ENCODE assay signal across 22 mouse cellular contexts in the genomic region with DNA sequence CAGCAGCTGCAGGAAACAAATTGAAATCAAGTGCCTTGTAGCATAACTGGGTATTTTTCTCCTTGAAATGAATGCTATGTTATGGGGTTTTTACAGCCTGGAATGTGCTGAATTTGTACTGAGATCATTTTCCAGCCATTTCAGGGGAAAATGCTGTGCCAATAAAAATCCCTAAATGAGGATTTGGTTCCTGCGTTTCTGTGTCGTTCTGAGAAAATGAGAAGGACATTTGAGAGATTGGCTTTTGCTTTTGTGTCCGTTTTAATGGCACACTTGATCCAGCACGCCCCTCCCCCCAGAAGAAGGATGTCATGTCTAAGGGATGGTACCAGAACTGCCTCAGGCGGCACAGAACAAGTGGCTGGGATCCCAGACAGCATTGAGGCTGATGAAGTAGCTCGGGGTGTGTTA. TPM values are rescaled to one million over a fixed set of nuclear protein-coding genes. Genes with fewer than 3 reads are reported as not detected.
DNase-seq lines count a peak whose midpoint lies in the region; ATAC-seq and TF ChIP-seq lines count a peak whose summit lies in the region.
"Had no signal": no experiment of that assay in that cellular context is flagged by ENCODE, and none has a peak within 500 bp of the region (broad histone marks: within the 10 kb centered on the region; RNA-seq: fewer than 3 reads in every experiment).

No protein-coding gene starts in this region.

- no peak for TF ChIP-seq CTCF in lung, adult 2 months (IDR thresholded peaks at IDR 0.05; ENCODE audit: insufficient read depth, low read length)

- H3K27me3 ChIP-seq in embryonic facial prominence, embryonic 12.5 days: no peaks in the 10 kb centered on the region
- no peaks in the 10 kb centered on the region for H3K27me3 ChIP-seq in embryonic facial prominence, embryonic 10.5 days (replicated peaks; ENCODE audit: low read depth, poor library complexity, severe bottlenecking)
- no peaks in the 10 kb centered on the region for H3K27me3 ChIP-seq in hindbrain, embryonic 14.5 days (ENCODE audit: control insufficient read depth, insufficient read depth, low read length)
- H3K27me3 ChIP-seq in hindbrain, embryonic 13.5 days: no peaks in the 10 kb centered on the region
- no peaks in the 10 kb centered on the region for H3K27me3 ChIP-seq in embryonic facial prominence, embryonic 14.5 days (replicated peaks; ENCODE audit: control insufficient read depth, insufficient read depth, low read length)
- no peaks in the 10 kb centered on the region for H3K27me3 ChIP-seq in heart, embryonic 12.5 days (replicated peaks)
- H3K27me3 ChIP-seq: CH12.LX; liver, embryonic 15.5 days had no signal

- no peak overlapping the region for H3K4me2 ChIP-seq in embryonic facial prominence, embryonic 12.5 days (replicated peaks)
- H3K4me2 ChIP-seq in hindbrain, embryonic 14.5 days (replicated peaks): no peak overlapping the region
- H3K4me2 ChIP-seq in hindbrain, embryonic 13.5 days: no peak overlapping the region
- 0 out of 2 replicates have a peak overlapping the region, but pooled peaks have one; percentile 20 for H3K4me2 ChIP-seq in embryonic facial prominence, embryonic 14.5 days (ENCODE audit: low read depth, low read length)
- no peak overlapping the region for H3K4me2 ChIP-seq in heart, embryonic 12.5 days
- H3K4me2 ChIP-seq: liver, embryonic 15.5 days; midbrain, embryonic 11.5 days had no signal

- H3K4me3 ChIP-seq in embryonic facial prominence, embryonic 12.5 days: no peak overlapping the region
- H3K4me3 ChIP-seq in embryonic facial prominence, embryonic 10.5 days: no peak overlapping the region
- H3K4me3 ChIP-seq in hindbrain, embryonic 14.5 days (replicated peaks; ENCODE audit: low read length): no peak overlapping the region
- H3K4me3 ChIP-seq in hindbrain, embryonic 13.5 days: no peak overlapping the region
- no peak overlapping the region for H3K4me3 ChIP-seq in lung, adult 2 months (replicated peaks; ENCODE audit: extremely low read depth, low read depth, low read length)
- H3K4me3 ChIP-seq in embryonic facial prominence, embryonic 14.5 days (ENCODE audit: low read depth, low read length): no peak overlapping the region
- no peak overlapping the region for H3K4me3 ChIP-seq in heart, embryonic 12.5 days
- H3K4me3 ChIP-seq: heart, adult 2 months; liver, embryonic 15.5 days; myocyte had no signal

- 0 out of 2 replicates have a peak overlapping the region, but pooled peaks have one; percentile 11 for H3K27ac ChIP-seq in embryonic facial prominence, embryonic 12.5 days
- H3K27ac ChIP-seq in embryonic facial prominence, embryonic 10.5 days (replicated peaks): no peak overlapping the region
- peak overlapping the region; percentile 14; the same call in 1 of the 2 replicates for H3K27ac ChIP-seq in hindbrain, embryonic 14.5 days
- H3K27ac ChIP-seq in hindbrain, embryonic 13.5 days: no peak overlapping the region
- H3K27ac ChIP-seq in embryonic facial prominence, embryonic 14.5 days (replicated peaks; ENCODE audit: low read depth, low read length): peak overlapping the region; percentile 78
- no peak overlapping the region for H3K27ac ChIP-seq in heart, embryonic 12.5 days (ENCODE audit: poor library complexity, severe bottlenecking)
- H3K27ac ChIP-seq: heart, adult 2 months; liver, embryonic 15.5 days had no signal

- no peak for ATAC-seq in embryonic facial prominence, embryonic 12.5 days (ENCODE audit: insufficient number of reproducible peaks, insufficient read depth, low FRiP score, low TSS enrichment)
- ATAC-seq in hindbrain, embryonic 14.5 days (ENCODE audit: low FRiP score): no peak
- ATAC-seq in hindbrain, embryonic 13.5 days (ENCODE audit: low FRiP score): no peak
- peak; percentile 53; the same call in 1 of the 2 replicates for ATAC-seq in embryonic facial prominence, embryonic 14.5 days (ENCODE audit: low read depth)
- no peak for ATAC-seq in heart, embryonic 12.5 days (ENCODE audit: insufficient number of reproducible peaks, low FRiP score)
- ATAC-seq: activated CD4-positive, CD25-positive, alpha-beta regulatory T cell, adult 4 months; inflammation-experienced regulatory T-cells, adult 6 months had no signal

- DNase-seq in embryonic facial prominence, embryonic 10.5 days (ENCODE audit: low spot score): no peak
- no peak for DNase-seq in hindbrain, embryonic 14.5 days (ENCODE audit: low spot score)
- DNase-seq in lung, postnatal 10 days: peak; percentile 53
- no peak for DNase-seq in lung, adult 2 months
- DNase-seq in embryonic facial prominence, embryonic 14.5 days (ENCODE audit: low spot score): peak; percentile 56
- DNase-seq: adrenal gland, postnatal 25 days; heart, adult 2 months; lung, postnatal 36 days; right cerebral cortex, postnatal 25 days; thymus, postnatal 4 days had no signal

- H3K4me1 ChIP-seq in embryonic facial prominence, embryonic 12.5 days: no peaks in the 10 kb centered on the region
- no peaks in the 10 kb centered on the region for H3K4me1 ChIP-seq in embryonic facial prominence, embryonic 10.5 days
- no peaks in the 10 kb centered on the region for H3K4me1 ChIP-seq in hindbrain, embryonic 14.5 days (replicated peaks; ENCODE audit: control insufficient read depth, insufficient read depth, low read length)
- H3K4me1 ChIP-seq in hindbrain, embryonic 13.5 days (replicated peaks): no peaks in the 10 kb centered on the region
- H3K4me1 ChIP-seq in lung, adult 2 months (ENCODE audit: control insufficient read depth, insufficient read depth, low read length): no peaks in the 10 kb centered on the region
- H3K4me1 ChIP-seq in embryonic facial prominence, embryonic 14.5 days (ENCODE audit: control insufficient read depth, insufficient read depth, low read length): peaks cover 10% of the 10 kb centered on the region; the same call in 1 of the 2 replicates
- peaks cover 13% of the 10 kb centered on the region for H3K4me1 ChIP-seq in heart, embryonic 12.5 days (replicated peaks)

- 0 out of 2 replicates have a peak, but pooled peaks cover 9% of the 10 kb centered on the region for H3K36me3 ChIP-seq in embryonic facial prominence, embryonic 12.5 days
- H3K36me3 ChIP-seq in embryonic facial prominence, embryonic 10.5 days (replicated peaks): peaks cover 96% of the 10 kb centered on the region
- H3K36me3 ChIP-seq in hindbrain, embryonic 14.5 days (replicated peaks; ENCODE audit: control insufficient read depth, insufficient read depth): no peaks in the 10 kb centered on the region
- no peaks in the 10 kb centered on the region for H3K36me3 ChIP-seq in hindbrain, embryonic 13.5 days
- H3K36me3 ChIP-seq in embryonic facial prominence, embryonic 14.5 days (ENCODE audit: control insufficient read depth, insufficient read depth, low read length): no peaks in the 10 kb centered on the region
- peaks cover 48% of the 10 kb centered on the region for H3K36me3 ChIP-seq in heart, embryonic 12.5 days
- H3K36me3 ChIP-seq: liver, embryonic 15.5 days had no signal

- no peaks in the 10 kb centered on the region for H3K9me3 ChIP-seq in embryonic facial prominence, embryonic 12.5 days
- no peaks in the 10 kb centered on the region for H3K9me3 ChIP-seq in embryonic facial prominence, embryonic 10.5 days
- no peaks in the 10 kb centered on the region for H3K9me3 ChIP-seq in hindbrain, embryonic 14.5 days (ENCODE audit: control insufficient read depth, low read length)
- no peaks in the 10 kb centered on the region for H3K9me3 ChIP-seq in hindbrain, embryonic 13.5 days
- no peaks in the 10 kb centered on the region for H3K9me3 ChIP-seq in embryonic facial prominence, embryonic 14.5 days (ENCODE audit: control insufficient read depth, low read length)
- H3K9me3 ChIP-seq in heart, embryonic 12.5 days (replicated peaks): no peaks in the 10 kb centered on the region
- H3K9me3 ChIP-seq: liver, embryonic 15.5 days had no signal

- no peak for TF ChIP-seq POLR2A in lung, adult 2 months (IDR thresholded peaks at IDR 0.05; ENCODE audit: borderline replicate concordance, extremely low read depth, low read depth, low read length)

- 75% methylated on average over 6 of the region's 6 CpGs for WGBS in embryonic facial prominence, embryonic 12.5 days
- whole genome bisulfite sequencing in embryonic facial prominence, embryonic 10.5 days: 87% methylated on average over 6 of the region's 6 CpGs
- WGBS in hindbrain, embryonic 14.5 days: 74% methylated on average over 6 of the region's 6 CpGs
- 75% methylated on average over 6 of the region's 6 CpGs for WGBS in hindbrain, embryonic 13.5 days
- WGBS in lung, adult 2 months: 68% methylated on average over 6 of the region's 6 CpGs
- WGBS in embryonic facial prominence, embryonic 14.5 days: 45% methylated on average over 6 of the region's 6 CpGs
- WGBS in heart, embryonic 12.5 days: 84% methylated on average over 6 of the region's 6 CpGs

- no peak overlapping the region for H3K9ac ChIP-seq in embryonic facial prominence, embryonic 12.5 days
- H3K9ac ChIP-seq in hindbrain, embryonic 14.5 days: 0 out of 2 replicates have a peak overlapping the region, but pooled peaks have one; percentile 28
- H3K9ac ChIP-seq in hindbrain, embryonic 13.5 days: no peak overlapping the region
- H3K9ac ChIP-seq in embryonic facial prominence, embryonic 14.5 days (ENCODE audit: low read depth, low read length): no peak overlapping the region
- no peak overlapping the region for H3K9ac ChIP-seq in heart, embryonic 12.5 days
- H3K9ac ChIP-seq: liver, embryonic 15.5 days had no signal

RNA-seq across cellular contexts. Expression of gene Pygo1, which starts 18.7 kb away (rescaled TPM):
- polyA plus RNA-seq in embryonic facial prominence, embryonic 12.5 days (2016; fragmentation: Nextera tagmentation; extraction: Ambion mirVana): 11.7 TPM in 2 replicates
- polyA plus RNA-seq in embryonic facial prominence, embryonic 10.5 days (2016; fragmentation: Nextera tagmentation; extraction: Ambion mirVana): 6.5 and 7.3 TPM in 2 replicates
- 18.1 and 18.3 TPM in 2 replicates for polyA plus RNA-seq in hindbrain, embryonic 14.5 days (2014; fragmentation: Nextera tagmentation; extraction: Ambion mirVana)
- 13.3 and 13.6 TPM in 2 replicates for polyA plus RNA-seq in hindbrain, embryonic 13.5 days (2015; fragmentation: Nextera tagmentation; extraction: Ambion mirVana)
- polyA plus RNA-seq in lung, adult 2 months (2012; rRNA removed): 1.4 and 2.0 TPM in 2 replicates
- 7.1 and 7.9 TPM in 2 replicates for polyA plus RNA-seq in embryonic facial prominence, embryonic 14.5 days (2014; fragmentation: Nextera tagmentation; extraction: Ambion mirVana)
- polyA plus RNA-seq in heart, embryonic 12.5 days (2016; fragmentation: Nextera tagmentation; extraction: Ambion mirVana): 2.9 and 3.0 TPM in 2 replicates
- polyA plus RNA-seq: activated CD4-positive, CD25-positive, alpha-beta regulatory T cell, adult 4 months; inflammation-experienced regulatory T-cells, adult 6 months had no signal

RNA-seq across cellular contexts. Expression of gene Dyx1c1, which starts 51.9 kb away (rescaled TPM):
- polyA plus RNA-seq in embryonic facial prominence, embryonic 12.5 days (2016; fragmentation: Nextera tagmentation; extraction: Ambion mirVana): 1.5 and 1.8 TPM in 2 replicates
- polyA plus RNA-seq in embryonic facial prominence, embryonic 10.5 days (2016; fragmentation: Nextera tagmentation; extraction: Ambion mirVana): 1.7 and 2.0 TPM in 2 replicates
- 2.2 and 2.9 TPM in 2 replicates for polyA plus RNA-seq in hindbrain, embryonic 14.5 days (2014; fragmentation: Nextera tagmentation; extraction: Ambion mirVana)
- polyA plus RNA-seq in hindbrain, embryonic 13.5 days (2015; fragmentation: Nextera tagmentation; extraction: Ambion mirVana): 2.4 and 3.0 TPM in 2 replicates
- polyA plus RNA-seq in lung, adult 2 months (2012; rRNA removed): 1.2 and 1.7 TPM in 2 replicates
- 2.0 and 2.1 TPM in 2 replicates for polyA plus RNA-seq in embryonic facial prominence, embryonic 14.5 days (2014; fragmentation: Nextera tagmentation; extraction: Ambion mirVana)
- polyA plus RNA-seq in heart, embryonic 12.5 days (2016; fragmentation: Nextera tagmentation; extraction: Ambion mirVana): 0.68 and 0.73 TPM in 2 replicates
- polyA plus RNA-seq: myocyte had no signal

RNA-seq across cellular contexts. Expression of gene Gm44503, which starts 52.0 kb away (rescaled TPM):
- not detected in 2 replicates for polyA plus RNA-seq in embryonic facial prominence, embryonic 12.5 days (2016; fragmentation: Nextera tagmentation; extraction: Ambion mirVana)
- not detected in 2 replicates for polyA plus RNA-seq in embryonic facial prominence, embryonic 10.5 days (2016; fragmentation: Nextera tagmentation; extraction: Ambion mirVana)
- 0.31 TPM in 1 of 2 replicates, not detected in the other for polyA plus RNA-seq in hindbrain, embryonic 14.5 days (2014; fragmentation: Nextera tagmentation; extraction: Ambion mirVana)
- 0.05 TPM in 1 of 2 replicates, not detected in the other for polyA plus RNA-seq in hindbrain, embryonic 13.5 days (2015; fragmentation: Nextera tagmentation; extraction: Ambion mirVana)
- polyA plus RNA-seq in lung, adult 2 months (2012; rRNA removed): not detected in 2 replicates
- not detected in 2 replicates for polyA plus RNA-seq in embryonic facial prominence, embryonic 14.5 days (2014; fragmentation: Nextera tagmentation; extraction: Ambion mirVana)
- 0.08 TPM in 1 of 2 replicates, not detected in the other for polyA plus RNA-seq in heart, embryonic 12.5 days (2016; fragmentation: Nextera tagmentation; extraction: Ambion mirVana)
- polyA plus RNA-seq: activated CD4-positive, CD25-positive, alpha-beta regulatory T cell, adult 4 months; frontal cortex, adult 2 months; heart, adult 2 months; heart, postnatal 0 days; inflammation-experienced regulatory T-cells, adult 6 months; kidney, embryonic 14.5 days; liver, embryonic 15.5 days; midbrain, embryonic 11.5 days had no signal

Comparison
In these comparisons a context has a peak if more than half of its experiments do, and no peak if none do; other contexts are left out.
1. H3K27ac ChIP-seq: peak in embryonic facial prominence, embryonic 12.5 days (single experiment), hindbrain, embryonic 14.5 days (single experiment) and embryonic facial prominence, embryonic 14.5 days (single experiment); none in embryonic facial prominence, embryonic 10.5 days (single experiment), hindbrain, embryonic 13.5 days (single experiment) and heart, embryonic 12.5 days (single experiment).
2. DNase-seq: peak in lung, postnatal 10 days (single experiment) and embryonic facial prominence, embryonic 14.5 days (single experiment); none in embryonic facial prominence, embryonic 10.5 days (single experiment), hindbrain, embryonic 14.5 days (single experiment) and lung, adult 2 months (single experiment).